Mouse (Mus musculus) embryonic facial prominence, embryonic 13.5 days (tissue): ENCODE measurements around the gene Vasn. TPM values are rescaled to one million over a fixed set of nuclear protein-coding genes. Genes with fewer than 3 reads are reported as not detected.

Source experiments
- ATAC-seq: fragments of 200-750 bp; cut with Nextera tagmentation; 2 replicates; pipeline ENCODE4 v1.8.0; 2017; ENCODE audit warnings: low read depth; ENCODE audit not compliant: insufficient number of reproducible peaks, insufficient read depth, low FRiP score, low TSS enrichment
- H3K27ac ChIP-seq: fragments of 300-500 bp; sonication (generic); 2 replicates; pipeline ENCODE4 v1.5.1; 2015; ENCODE audit warnings: moderate library complexity, mild to moderate bottlenecking, inconsistent platforms
- H3K27me3 ChIP-seq: fragments of 300-500 bp; sonication (generic); 2 replicates; pipeline ENCODE4 v1.6.1; 2015; ENCODE audit warnings: mild to moderate bottlenecking, inconsistent platforms
- H3K36me3 ChIP-seq: fragments of 300-500 bp; sonication (generic); 2 replicates; pipeline ENCODE4 v1.6.1; 2015; ENCODE audit warnings: mild to moderate bottlenecking, inconsistent platforms
- H3K4me1 ChIP-seq: fragments of 300-500 bp; sonication (generic); 2 replicates; pipeline ENCODE4 v1.6.1; 2015; ENCODE audit warnings: inconsistent platforms
- H3K4me2 ChIP-seq: fragments of 300-500 bp; sonication (generic); 2 replicates; pipeline ENCODE4 v1.6.1; 2015; ENCODE audit warnings: moderate library complexity, mild to moderate bottlenecking, inconsistent platforms
- H3K4me3 ChIP-seq: fragments of 300-500 bp; sonication (generic); 2 replicates; pipeline ENCODE4 v1.5.1; 2015; ENCODE audit warnings: mild to moderate bottlenecking, inconsistent platforms
- H3K9ac ChIP-seq: fragments of 300-500 bp; sonication (generic); 2 replicates; pipeline ENCODE4 v1.6.1; 2015; ENCODE audit warnings: mild to moderate bottlenecking, inconsistent platforms
- H3K9me3 ChIP-seq: fragments of 300-500 bp; sonication (generic); 2 replicates; pipeline ENCODE4 v1.6.1; 2016; ENCODE audit warnings: inconsistent platforms
- WGBS: fragments of 180-500 bp; shearing (Covaris S2); methylation state at CpG from one replicate; pipeline ENCODE4 v1.1.7; 2015; ENCODE audit warnings: mixed read lengths; 5-methylcytosine and 5-hydroxymethylcytosine counted together
- polyA plus RNA-seq: library from polyadenylated mRNA; unstranded; fragments of >200 nt; fragmentation: Nextera tagmentation; extraction: Ambion mirVana; gene quantifications from 2 replicates; pipeline ENCODE4 v1.2.1, GENCODE M21; 2015

Gene Vasn
- polyA plus RNA-seq, 1 experiment from 2014 or later: 29.2 TPM

GRCm38 (mm10) chr16:4655764-4656570 is 16.2 kb downstream of the Vasn start:
- H3K27me3 ChIP-seq: no peaks in the 10 kb centered on the region
- H3K9ac ChIP-seq: peak overlapping the region; percentile 36; the same call in 1 of the 2 replicates
- H3K36me3 ChIP-seq: peaks cover 43% of the 10 kb centered on the region
- ATAC-seq: no peak
- no peaks in the 10 kb centered on the region for H3K9me3 ChIP-seq
- peaks cover 82% of the 10 kb centered on the region for H3K4me1 ChIP-seq
- no peak overlapping the region for H3K4me2 ChIP-seq
- peak overlapping the region; percentile 81 for H3K27ac ChIP-seq
- 27% methylated on average over 11 of the region's 11 CpGs for WGBS
- no peak overlapping the region for H3K4me3 ChIP-seq

- no peaks in the 10 kb centered on the region for H3K27me3 ChIP-seq
- peak overlapping the region; percentile 27; the same call in 1 of the 2 replicates for H3K9ac ChIP-seq
- H3K36me3 ChIP-seq: peaks cover 39% of the 10 kb centered on the region
These were observed 16.9 kb downstream of the Vasn start for GRCm38 (mm10) chr16:4656571-4657081.

DNA sequence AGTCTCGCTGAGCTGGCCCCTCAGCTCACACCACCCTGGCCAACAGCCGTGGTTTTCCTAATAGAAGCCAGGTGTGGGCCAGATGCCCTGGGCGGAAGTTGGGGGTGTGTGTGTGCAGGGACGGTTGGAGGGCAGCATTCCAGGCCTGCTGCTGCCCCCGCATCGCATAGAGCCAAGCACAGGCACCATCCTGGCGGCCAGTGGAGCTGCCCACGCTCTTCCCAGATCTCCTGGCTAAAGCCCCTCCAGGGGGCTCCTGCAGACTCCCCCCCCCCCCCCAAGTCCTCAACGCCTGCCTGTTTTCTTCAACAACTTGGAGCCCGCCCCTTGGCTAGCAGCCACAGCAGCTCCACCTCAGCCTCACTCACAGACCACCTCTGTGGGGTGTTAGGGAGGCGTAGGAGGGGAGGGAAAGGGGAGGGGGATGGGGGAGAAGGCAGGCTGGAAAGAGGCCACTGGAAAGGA is 19.1 kb downstream of the Vasn start:
- Histone ChIP-seq H3K4me2 (peak overlapping the region; percentile 44), H3K9ac (0 out of 2 replicates have a peak overlapping the region, but pooled peaks have one; percentile 7), H3K36me3 (peaks cover 22% of the 10 kb centered on the region), H3K27ac (peak overlapping the region; percentile 95), H3K4me1 (peaks cover 57% of the 10 kb centered on the region), H3K27me3 (no peaks in the 10 kb centered on the region), H3K4me3 (0 out of 2 replicates have a peak overlapping the region, but pooled peaks have one; percentile 11), H3K9me3 (no peaks in the 10 kb centered on the region)
- WGBS: 12% methylated on average over 11 of the region's 11 CpGs
- ATAC-seq: peak; percentile 91

More at GRCm38 (mm10) chr16:4656571-4657081, 16.9 kb downstream of the Vasn start:
- no peak for ATAC-seq
- H3K4me3 ChIP-seq: no peak overlapping the region
- 62% methylated on average over 9 of the region's 9 CpGs for WGBS
- no peak overlapping the region for H3K4me2 ChIP-seq
- H3K27ac ChIP-seq: peak overlapping the region; percentile 81
- H3K4me1 ChIP-seq: peaks cover 76% of the 10 kb centered on the region
- H3K9me3 ChIP-seq: no peaks in the 10 kb centered on the region

- Histone ChIP-seq H3K4me3 (no peak overlapping the region), H3K27me3 (no peaks in the 10 kb centered on the region), H3K4me2 (peak overlapping the region; percentile 44), H3K36me3 (peaks cover 18% of the 10 kb centered on the region), H3K9me3 (no peaks in the 10 kb centered on the region), H3K4me1 (peaks cover 52% of the 10 kb centered on the region), H3K27ac (peak overlapping the region; percentile 95), H3K9ac (peak overlapping the region; percentile 7; the same call in 1 of the 2 replicates)
- no peak for ATAC-seq
- 8% methylated on average over 2 of the region's 2 CpGs for WGBS
These were observed 19.6 kb downstream of the Vasn start for GRCm38 (mm10) chr16:4659326-4659725.

DNA sequence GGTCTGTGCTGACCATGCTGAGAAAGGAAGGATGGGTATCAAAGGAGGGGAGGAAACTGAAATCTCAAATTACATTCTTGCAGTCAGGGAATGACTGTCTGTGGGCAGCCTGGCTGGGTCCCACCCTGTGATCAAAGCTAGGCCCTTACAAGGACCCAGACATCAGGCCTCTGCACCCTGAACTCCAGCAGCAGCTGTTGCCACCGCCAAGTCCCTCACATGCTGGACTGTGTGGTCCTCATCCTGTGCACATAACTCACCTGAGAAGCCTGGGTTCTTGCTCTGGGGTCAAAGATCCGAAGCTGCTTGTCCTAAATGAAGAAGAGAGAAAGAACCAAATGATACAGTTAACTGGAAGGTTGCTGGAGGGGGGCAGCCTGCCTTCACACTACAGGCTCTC is 21.9 kb downstream of the Vasn start:
- Histone ChIP-seq H3K4me3 (no peak overlapping the region), H3K9ac (no peak overlapping the region), H3K4me1 (peaks cover 31% of the 10 kb centered on the region), H3K27me3 (no peaks in the 10 kb centered on the region), H3K27ac (no peak overlapping the region), H3K4me2 (no peak overlapping the region), H3K36me3 (peaks cover 23% of the 10 kb centered on the region), H3K9me3 (no peaks in the 10 kb centered on the region)
- 77% methylated on average over 2 of the region's 2 CpGs for WGBS
- no peak for ATAC-seq

- H3K4me1 ChIP-seq: peaks cover 16% of the 10 kb centered on the region
- no peak overlapping the region for H3K27ac ChIP-seq
- no peak overlapping the region for H3K9ac ChIP-seq
- H3K36me3 ChIP-seq: peaks cover 37% of the 10 kb centered on the region
- no peaks in the 10 kb centered on the region for H3K27me3 ChIP-seq
- no peaks in the 10 kb centered on the region for H3K9me3 ChIP-seq
- H3K4me3 ChIP-seq: no peak overlapping the region
- no peak for ATAC-seq
- no peak overlapping the region for H3K4me2 ChIP-seq
- 78% methylated on average over 2 of the region's 2 CpGs for WGBS
These were observed 24.1 kb downstream of the Vasn start for GRCm38 (mm10) chr16:4663806-4664205.

DNA sequence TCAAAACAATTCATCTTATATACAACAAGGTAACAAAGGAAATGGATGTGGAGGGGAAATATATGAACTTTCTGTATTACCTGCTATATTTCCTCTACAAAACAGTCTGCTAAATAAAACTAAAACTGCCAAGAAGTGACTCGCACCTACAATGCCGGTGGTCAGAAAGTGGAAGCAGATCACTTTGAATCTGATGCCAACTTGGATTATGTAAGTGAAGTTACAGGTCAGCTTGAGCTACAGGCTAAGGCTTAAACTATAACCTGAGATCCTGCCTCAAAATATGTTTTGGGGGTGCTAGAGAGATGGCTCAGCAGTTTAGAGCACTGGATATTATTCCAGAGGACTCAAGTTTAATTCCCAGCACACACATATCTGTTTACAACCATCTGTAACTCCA is 26.0 kb downstream of the Vasn start:
- no peak for ATAC-seq
- Histone ChIP-seq H3K4me1 (peaks cover 6% of the 10 kb centered on the region; the same call in 1 of the 2 replicates), H3K27me3 (no peaks in the 10 kb centered on the region), H3K27ac (no peak overlapping the region), H3K4me2 (no peak overlapping the region), H3K9me3 (no peaks in the 10 kb centered on the region), H3K36me3 (peaks cover 48% of the 10 kb centered on the region), H3K4me3 (no peak overlapping the region), H3K9ac (no peak overlapping the region)
- 90% methylated on average over 2 of the region's 2 CpGs for WGBS

DNA sequence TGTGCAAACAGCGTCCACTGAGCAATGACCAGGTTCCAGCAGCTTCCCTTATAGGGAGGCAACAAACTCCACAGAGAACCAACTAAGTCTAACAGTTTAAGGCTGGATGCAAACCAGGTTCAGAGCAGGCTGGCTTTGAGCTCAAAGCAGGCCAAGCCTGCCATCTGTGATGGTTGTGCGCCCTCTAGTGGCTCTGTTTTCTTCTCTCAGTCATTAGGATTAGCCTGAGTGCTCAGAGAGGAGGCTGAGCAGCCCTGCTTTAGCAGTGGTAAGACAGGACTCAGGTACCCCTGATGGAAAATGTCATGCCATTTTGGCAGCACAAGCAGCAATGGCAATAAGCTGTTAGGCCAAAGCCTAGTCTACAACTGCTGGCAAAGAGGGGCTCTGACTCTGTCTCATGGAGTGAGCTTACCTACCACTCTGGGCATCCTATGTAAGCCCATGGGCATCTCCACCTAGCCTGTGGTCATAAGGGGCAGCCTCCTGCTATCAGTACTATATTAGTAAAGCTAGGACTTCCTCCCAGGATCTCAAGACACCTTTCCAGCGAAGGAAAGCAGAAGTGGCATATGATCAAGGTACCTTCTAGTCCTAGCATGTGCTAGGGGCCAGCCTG is 27.6 kb downstream of the Vasn start:
- no peak overlapping the region for H3K4me3 ChIP-seq
- no peaks in the 10 kb centered on the region for H3K9me3 ChIP-seq
- peaks cover 45% of the 10 kb centered on the region for H3K36me3 ChIP-seq
- H3K27ac ChIP-seq: peak overlapping the region; percentile 60
- peaks cover 6% of the 10 kb centered on the region; the same call in 1 of the 2 replicates for H3K4me1 ChIP-seq
- no peak overlapping the region for H3K4me2 ChIP-seq
- H3K27me3 ChIP-seq: no peaks in the 10 kb centered on the region
- 0 out of 2 replicates have a peak overlapping the region, but pooled peaks have one; percentile 44 for H3K9ac ChIP-seq
- WGBS: 22% methylated on average over 3 of the region's 3 CpGs
- peak; percentile 65 for ATAC-seq

- H3K36me3 ChIP-seq: peaks cover 48% of the 10 kb centered on the region
- no peak overlapping the region for H3K4me3 ChIP-seq
- H3K9ac ChIP-seq: no peak overlapping the region
- peaks cover 6% of the 10 kb centered on the region for H3K4me1 ChIP-seq
- no peak overlapping the region for H3K27ac ChIP-seq
- 72% methylated on average over 5 of the region's 5 CpGs for WGBS
- no peak overlapping the region for H3K4me2 ChIP-seq
- ATAC-seq: no peak
- no peaks in the 10 kb centered on the region for H3K9me3 ChIP-seq
- H3K27me3 ChIP-seq: no peaks in the 10 kb centered on the region
These were observed 30.6 kb downstream of the Vasn start for GRCm38 (mm10) chr16:4670317-4670716.

GRCm38 (mm10) chr16:4674091-4674490 is 34.4 kb downstream of the Vasn start:
- H3K9me3 ChIP-seq: no peaks in the 10 kb centered on the region
- no peak overlapping the region for H3K9ac ChIP-seq
- 85% methylated on average over 4 of the region's 4 CpGs for WGBS
- H3K27me3 ChIP-seq: no peaks in the 10 kb centered on the region
- no peak overlapping the region for H3K4me3 ChIP-seq
- no peak overlapping the region for H3K4me2 ChIP-seq
- ATAC-seq: no peak
- peaks cover 37% of the 10 kb centered on the region for H3K36me3 ChIP-seq
- H3K4me1 ChIP-seq: peaks cover 9% of the 10 kb centered on the region
- H3K27ac ChIP-seq: no peak overlapping the region

DNA sequence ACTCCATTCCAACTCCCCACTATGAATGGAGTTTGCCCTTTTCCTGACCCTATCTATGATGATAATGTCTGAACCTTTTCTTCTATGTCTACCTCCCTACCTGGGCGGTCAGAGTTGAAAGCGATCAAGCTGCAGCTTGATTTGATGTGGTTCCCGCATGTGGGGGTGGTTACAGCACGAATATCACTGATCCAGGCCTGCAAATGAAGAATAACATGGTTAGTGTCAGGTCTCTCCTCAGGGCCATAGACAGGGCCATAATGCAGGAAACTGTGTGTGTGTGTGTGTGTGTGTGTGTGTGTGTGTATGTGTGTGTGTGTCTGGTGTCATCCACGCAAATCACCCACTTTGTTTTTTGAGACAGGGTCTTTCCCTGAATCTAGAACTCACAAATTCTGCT is 37.1 kb downstream of the Vasn start:
- Histone ChIP-seq H3K9me3 (no peaks in the 10 kb centered on the region), H3K27me3 (no peaks in the 10 kb centered on the region), H3K36me3 (peaks cover 26% of the 10 kb centered on the region), H3K4me2 (no peak overlapping the region), H3K27ac (no peak overlapping the region), H3K9ac (no peak overlapping the region), H3K4me3 (no peak overlapping the region), H3K4me1 (peaks cover 13% of the 10 kb centered on the region)
- ATAC-seq: no peak
- WGBS: 94% methylated on average over 5 of the region's 5 CpGs
